Mouse (Mus musculus): ENCODE data around the gene Serpind1. TPM values are rescaled to one million over a fixed set of nuclear protein-coding genes. Genes with fewer than 3 reads are reported as not detected.

Gene Serpind1
- 0.93 and 1.7 TPM in 2 replicates for polyA plus RNA-seq (2012; rRNA removed)

- WGBS: 55% methylated on average over 2 of the region's 2 CpGs
- DNase-seq: no peak
- TF ChIP-seq POLR2A (IDR thresholded peaks at IDR 0.05; ENCODE audit: borderline replicate concordance, extremely low read depth, low read depth, low read length) (no peak), CTCF (IDR thresholded peaks at IDR 0.05; ENCODE audit: insufficient read depth, low read length) (no peak)
- Histone ChIP-seq H3K4me3 (replicated peaks; ENCODE audit: extremely low read depth, low read depth, low read length) (no peak within 1 kb of the TSS), H3K4me1 (ENCODE audit: control insufficient read depth, insufficient read depth, low read length) (no peaks in the 10 kb centered on the region)
These were observed at the start of gene Serpind1 for GRCm38 (mm10) chr16:17331116-17331515. Gene Serpind1, plus strand, starts transcription at chr16:17331371.

- no peak for DNase-seq
- 69% methylated on average over 6 of the region's 6 CpGs for WGBS
- Histone ChIP-seq H3K4me1 (ENCODE audit: control insufficient read depth, insufficient read depth, low read length) (no peaks in the 10 kb centered on the region), H3K4me3 (replicated peaks; ENCODE audit: extremely low read depth, low read depth, low read length) (no peak overlapping the region)
- TF ChIP-seq POLR2A (IDR thresholded peaks at IDR 0.05; ENCODE audit: borderline replicate concordance, extremely low read depth, low read depth, low read length) (no peak), CTCF (IDR thresholded peaks at IDR 0.05; ENCODE audit: insufficient read depth, low read length) (no peak)
These were observed 48.0 kb upstream of the Serpind1 start for GRCm38 (mm10) chr16:17283151-17283550.

- no peak for DNase-seq
- WGBS: 84% methylated on average over 2 of the region's 2 CpGs
- Histone ChIP-seq H3K4me1 (ENCODE audit: control insufficient read depth, insufficient read depth, low read length) (no peaks in the 10 kb centered on the region), H3K4me3 (replicated peaks; ENCODE audit: extremely low read depth, low read depth, low read length) (no peak overlapping the region)
- no peak for TF ChIP-seq CTCF (IDR thresholded peaks at IDR 0.05; ENCODE audit: insufficient read depth, low read length)
- TF ChIP-seq POLR2A (IDR thresholded peaks at IDR 0.05; ENCODE audit: borderline replicate concordance, extremely low read depth, low read depth, low read length): no peak
These were observed 44.1 kb upstream of the Serpind1 start for GRCm38 (mm10) chr16:17287103-17287502.

- Histone ChIP-seq H3K4me3 (replicated peaks; ENCODE audit: extremely low read depth, low read depth, low read length) (no peak overlapping the region), H3K4me1 (ENCODE audit: control insufficient read depth, insufficient read depth, low read length) (no peaks in the 10 kb centered on the region)
- TF ChIP-seq POLR2A (IDR thresholded peaks at IDR 0.05; ENCODE audit: borderline replicate concordance, extremely low read depth, low read depth, low read length) (no peak), CTCF (IDR thresholded peaks at IDR 0.05; ENCODE audit: insufficient read depth, low read length) (no peak)
- 91% methylated on average over 2 of the region's 2 CpGs for WGBS
- DNase-seq: no peak
These were observed 40.2 kb upstream of the Serpind1 start for GRCm38 (mm10) chr16:17291016-17291415.

- TF ChIP-seq POLR2A (IDR thresholded peaks at IDR 0.05; ENCODE audit: borderline replicate concordance, extremely low read depth, low read depth, low read length): no peak
- TF ChIP-seq CTCF (IDR thresholded peaks at IDR 0.05; ENCODE audit: insufficient read depth, low read length): peak; percentile 93
- H3K4me3 ChIP-seq (replicated peaks; ENCODE audit: extremely low read depth, low read depth, low read length): no peak overlapping the region
- H3K4me1 ChIP-seq (ENCODE audit: control insufficient read depth, insufficient read depth, low read length): no peaks in the 10 kb centered on the region
- 2% methylated on average over 2 of the region's 2 CpGs for WGBS
- peak; percentile 74 for DNase-seq
These were observed 38.4 kb upstream of the Serpind1 start for GRCm38 (mm10) chr16:17292751-17293150.

- 77% methylated on average over 3 of the region's 3 CpGs for WGBS
- no peak for DNase-seq
- Histone ChIP-seq H3K4me1 (ENCODE audit: control insufficient read depth, insufficient read depth, low read length) (no peaks in the 10 kb centered on the region), H3K4me3 (replicated peaks; ENCODE audit: extremely low read depth, low read depth, low read length) (no peak overlapping the region)
- TF ChIP-seq POLR2A (IDR thresholded peaks at IDR 0.05; ENCODE audit: borderline replicate concordance, extremely low read depth, low read depth, low read length) (no peak), CTCF (IDR thresholded peaks at IDR 0.05; ENCODE audit: insufficient read depth, low read length) (no peak)
These were observed 30.4 kb upstream of the Serpind1 start for GRCm38 (mm10) chr16:17300818-17301217.

GRCm38 (mm10) chr16:17303521-17304245, 27.5 kb upstream of the Serpind1 start:
- TF ChIP-seq CTCF (IDR thresholded peaks at IDR 0.05; ENCODE audit: insufficient read depth, low read length) (no peak), POLR2A (IDR thresholded peaks at IDR 0.05; ENCODE audit: borderline replicate concordance, extremely low read depth, low read depth, low read length) (no peak)
- no peaks in the 10 kb centered on the region for H3K4me1 ChIP-seq (ENCODE audit: control insufficient read depth, insufficient read depth, low read length)
- DNase-seq: no peak
- 83% methylated on average over 5 of the region's 5 CpGs for WGBS
- H3K4me3 ChIP-seq (replicated peaks; ENCODE audit: extremely low read depth, low read depth, low read length): no peak overlapping the region

- Histone ChIP-seq H3K4me3 (replicated peaks; ENCODE audit: extremely low read depth, low read depth, low read length) (no peak overlapping the region), H3K4me1 (ENCODE audit: control insufficient read depth, insufficient read depth, low read length) (no peaks in the 10 kb centered on the region)
- TF ChIP-seq POLR2A (IDR thresholded peaks at IDR 0.05; ENCODE audit: borderline replicate concordance, extremely low read depth, low read depth, low read length) (no peak), CTCF (IDR thresholded peaks at IDR 0.05; ENCODE audit: insufficient read depth, low read length) (no peak)
- DNase-seq: no peak
- 90% methylated on average over 5 of the region's 5 CpGs for WGBS
These were observed 23.7 kb upstream of the Serpind1 start for GRCm38 (mm10) chr16:17307461-17307860.

- TF ChIP-seq CTCF (IDR thresholded peaks at IDR 0.05; ENCODE audit: insufficient read depth, low read length): no peak
- peak; percentile 9 for DNase-seq
- Histone ChIP-seq H3K4me1 (ENCODE audit: control insufficient read depth, insufficient read depth, low read length) (no peaks in the 10 kb centered on the region), H3K4me3 (replicated peaks; ENCODE audit: extremely low read depth, low read depth, low read length) (no peak overlapping the region)
- WGBS: 81% methylated on average over 10 of the region's 10 CpGs
These were observed 22.1 kb upstream of the Serpind1 start for GRCm38 (mm10) chr16:17309036-17309435.

GRCm38 (mm10) chr16:17312531-17312930, 18.6 kb upstream of the Serpind1 start:
- 95% methylated on average over 5 of the region's 5 CpGs for WGBS
- no peak for DNase-seq
- TF ChIP-seq POLR2A (IDR thresholded peaks at IDR 0.05; ENCODE audit: borderline replicate concordance, extremely low read depth, low read depth, low read length) (no peak), CTCF (IDR thresholded peaks at IDR 0.05; ENCODE audit: insufficient read depth, low read length) (no peak)
- no peak overlapping the region for H3K4me3 ChIP-seq (replicated peaks; ENCODE audit: extremely low read depth, low read depth, low read length)
- no peaks in the 10 kb centered on the region for H3K4me1 ChIP-seq (ENCODE audit: control insufficient read depth, insufficient read depth, low read length)
